Mouse (Mus musculus) ES-CJ7 (cell line): ENCODE results near the gene Selenov.

Experiments used
- DNase-seq: peaks from one replicate; pipeline ENCODE4 v3.0.0; 2011; ENCODE audit warnings: low read depth, low spot score

Gene Selenov

DNA sequence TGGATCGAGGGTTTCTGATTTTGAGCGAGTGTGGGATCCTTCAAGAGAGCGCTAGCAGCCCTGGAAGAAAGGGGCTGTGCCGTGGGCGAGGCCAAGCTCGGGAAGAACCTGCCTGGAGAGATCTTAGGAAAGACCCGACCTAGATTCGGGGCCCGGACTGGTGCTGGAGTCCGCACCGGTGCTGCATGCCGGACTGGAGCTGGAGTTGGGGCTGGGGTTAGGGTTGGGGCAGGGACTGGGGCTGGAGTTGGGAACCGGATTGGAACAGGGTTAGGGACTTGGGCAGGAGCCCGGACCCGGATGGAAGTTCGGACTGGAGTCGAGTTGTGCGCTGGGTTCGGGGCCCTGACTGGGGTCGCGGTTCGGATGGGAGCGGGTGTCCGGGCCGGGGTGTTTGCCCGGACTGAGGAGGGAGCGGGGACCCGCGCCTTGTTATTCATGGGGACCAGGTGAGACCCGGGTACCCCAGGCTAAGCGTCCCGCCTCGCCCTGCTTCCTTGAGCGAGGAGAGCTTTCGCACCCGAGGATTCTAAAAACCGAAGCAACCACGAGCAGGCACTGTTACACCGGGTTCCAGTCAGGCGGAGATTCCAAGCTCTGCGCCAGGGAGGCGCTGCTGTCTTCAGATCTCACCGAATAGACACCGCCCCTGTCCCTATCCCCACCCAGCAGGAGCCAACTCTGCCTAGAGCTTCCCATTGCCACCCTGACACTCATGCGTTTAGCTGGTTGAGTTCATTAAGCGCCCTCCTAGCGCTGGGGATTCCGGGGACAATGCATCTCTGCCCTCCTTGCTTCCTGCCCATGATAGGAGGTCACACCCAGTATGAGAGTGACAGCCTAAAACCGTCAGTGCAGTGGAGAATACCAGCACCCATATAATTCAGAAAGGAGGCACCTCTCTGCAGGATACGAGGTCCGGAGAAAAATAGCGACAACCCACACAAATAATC, at the start of gene Selenov:
Gene Selenov (minus strand): TSS at position 549 of the 953 bp plus-strand sequence.
- DNase-seq = peak; percentile 83

DNA sequence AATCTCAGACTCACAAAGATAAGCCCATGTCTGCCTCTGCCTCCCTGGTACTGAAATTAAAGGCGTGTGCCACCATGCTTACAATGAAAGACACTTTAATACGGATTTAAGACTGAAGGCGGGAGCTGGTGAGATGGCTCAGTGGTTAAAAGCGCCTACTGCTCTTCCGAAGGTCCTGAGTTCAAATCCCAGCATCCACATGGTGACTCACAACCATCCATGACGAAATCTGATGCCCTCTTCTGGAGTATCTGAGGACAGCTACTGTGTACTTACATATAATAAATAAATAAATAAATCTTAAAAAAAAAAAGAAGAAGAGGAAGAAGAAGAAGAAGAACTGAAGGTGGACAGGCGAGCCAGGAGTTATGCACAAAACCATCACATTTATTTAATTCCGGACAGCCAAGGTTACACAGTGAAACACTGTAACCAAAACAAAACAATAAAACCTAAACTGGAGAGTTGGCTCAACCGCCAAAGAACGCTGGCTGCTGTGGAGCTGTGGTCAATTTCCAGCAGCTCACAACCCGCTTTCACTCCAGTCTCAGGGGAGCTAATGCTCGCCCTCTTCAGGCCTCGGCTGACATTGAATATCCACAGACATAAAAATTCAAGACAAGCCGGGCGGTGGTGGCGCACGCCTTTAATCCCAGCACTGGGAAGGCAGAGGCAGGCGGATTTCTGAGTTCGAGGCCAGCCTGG, 48.4 kb upstream of the Selenov start:
- DNase-seq = peak; percentile 92

DNA sequence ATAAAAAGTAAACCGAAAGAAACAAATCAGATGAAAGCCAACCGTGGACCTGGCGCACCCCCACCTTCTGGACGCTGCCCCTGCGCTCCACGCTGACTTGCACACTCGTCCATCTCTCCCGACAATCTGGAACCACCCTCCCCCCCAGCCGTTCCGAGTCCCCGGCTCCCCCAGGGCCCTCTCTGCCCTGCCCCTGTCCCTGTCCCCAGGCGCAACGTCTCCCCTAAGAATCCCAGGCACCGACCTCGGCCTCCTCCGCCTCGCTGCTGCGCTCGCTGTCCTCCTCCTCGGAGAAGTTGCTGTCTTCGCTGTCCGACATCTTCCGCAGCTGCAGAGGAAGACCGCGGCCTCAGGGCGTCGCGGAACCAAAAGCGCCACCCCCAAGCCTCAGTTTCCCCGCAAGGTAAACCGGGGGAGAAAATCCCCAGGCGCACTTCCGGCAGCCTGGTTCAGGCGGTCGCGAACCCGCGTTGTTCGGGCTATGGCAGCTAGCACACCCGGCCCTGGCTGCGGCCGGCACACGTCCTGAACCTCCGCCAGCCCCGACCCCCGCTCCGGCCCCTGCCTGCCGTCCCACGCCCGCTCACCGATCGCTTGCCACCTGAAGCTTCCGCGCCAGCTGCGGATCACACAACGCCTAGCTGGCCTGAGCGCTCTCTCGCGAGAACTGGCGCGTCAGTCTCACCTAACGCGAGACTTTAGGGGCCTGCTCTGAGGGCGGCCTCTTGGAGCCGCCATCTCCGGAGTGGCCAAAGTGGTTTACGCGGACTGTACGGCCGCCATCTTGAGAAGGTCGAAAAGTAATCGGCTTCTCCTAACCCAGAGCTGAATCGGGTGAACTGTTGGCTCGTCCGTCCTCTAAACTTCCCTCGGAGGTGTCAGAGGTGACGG, 47.4 kb upstream of the Selenov start, which contains the start of gene Supt5:
Gene Supt5 (minus strand): TSS at position 639 of the 891 bp plus-strand sequence.
- peak; percentile 99 for DNase-seq

DNA sequence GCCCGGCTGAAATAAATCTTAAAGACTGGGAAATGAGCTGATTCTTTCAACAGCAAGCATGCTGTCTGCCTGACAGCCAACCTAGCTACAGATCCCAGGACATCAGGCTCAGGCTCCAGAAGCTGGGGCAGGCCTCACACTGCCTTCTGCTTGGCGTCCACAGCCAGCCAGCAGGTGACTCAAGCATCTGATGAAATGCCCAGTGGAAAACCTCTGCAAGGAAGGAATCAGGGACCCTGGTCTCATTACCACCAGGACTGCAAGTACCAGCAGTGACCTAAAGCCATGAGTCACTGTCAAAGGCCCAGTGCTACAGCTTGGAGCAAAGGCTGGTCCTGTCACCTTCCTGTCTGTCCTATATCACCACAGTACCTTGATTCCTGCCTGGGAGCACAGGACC, 44.5 kb upstream of the Selenov start:
- no peak for DNase-seq

DNA sequence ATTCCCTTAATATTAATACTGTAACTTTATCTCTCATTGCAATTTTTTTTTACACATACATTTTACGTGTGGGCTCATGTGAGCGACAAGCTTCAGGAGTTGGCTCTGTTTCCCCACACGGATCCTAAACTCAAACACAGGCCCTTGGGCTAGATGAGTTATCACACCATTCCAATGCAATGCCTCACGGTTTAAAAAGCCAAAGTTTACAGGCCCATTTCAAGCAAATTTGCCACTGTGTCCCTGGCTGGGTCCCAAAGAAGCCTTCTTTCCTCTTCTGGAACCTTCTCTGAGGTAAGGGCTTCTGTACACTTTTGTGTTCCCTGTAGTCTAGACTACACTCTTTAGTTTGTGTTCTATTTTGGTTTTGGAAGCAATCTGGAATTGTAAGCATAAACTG, 43.5 kb upstream of the Selenov start:
- no peak for DNase-seq

DNA sequence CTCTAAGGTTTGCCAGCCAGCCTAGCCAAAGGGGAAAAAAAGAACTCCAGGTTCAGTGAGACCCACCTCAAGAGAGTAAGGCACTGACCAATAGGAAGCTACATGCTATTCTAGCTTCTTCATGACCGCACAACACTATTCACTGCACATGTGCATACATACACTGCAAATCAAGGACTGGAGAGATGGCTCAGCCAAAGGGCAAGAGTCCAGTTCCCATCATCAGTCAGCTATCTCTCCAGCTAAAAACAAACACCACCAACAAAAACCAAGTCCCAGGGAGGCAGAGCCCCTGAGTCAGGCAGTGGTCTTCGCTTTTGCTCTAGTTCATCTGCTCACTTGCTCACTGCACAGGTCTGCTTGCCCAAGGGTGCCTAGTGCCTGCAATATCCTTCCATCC, 37.3 kb upstream of the Selenov start:
- DNase-seq = no peak

DNA sequence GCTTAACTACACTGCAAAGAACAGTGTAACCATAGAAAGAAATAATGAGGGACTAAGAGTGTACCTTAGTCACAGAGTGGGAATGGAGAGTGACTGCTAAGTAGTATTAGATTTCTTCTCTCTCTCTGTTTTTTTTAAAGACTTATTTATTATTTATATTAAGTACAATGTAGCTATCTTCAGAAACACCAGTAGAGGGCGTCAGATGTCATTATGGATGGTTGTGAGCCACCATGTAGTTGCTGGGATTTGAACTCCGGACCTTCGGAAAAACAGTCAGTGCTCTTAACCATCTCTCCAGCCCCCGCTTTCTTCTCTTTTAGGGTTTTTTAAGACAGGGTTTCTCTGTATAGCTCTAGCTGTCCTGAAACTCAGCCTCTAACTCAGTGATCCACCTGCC, 35.5 kb upstream of the Selenov start:
- no peak for DNase-seq

DNA sequence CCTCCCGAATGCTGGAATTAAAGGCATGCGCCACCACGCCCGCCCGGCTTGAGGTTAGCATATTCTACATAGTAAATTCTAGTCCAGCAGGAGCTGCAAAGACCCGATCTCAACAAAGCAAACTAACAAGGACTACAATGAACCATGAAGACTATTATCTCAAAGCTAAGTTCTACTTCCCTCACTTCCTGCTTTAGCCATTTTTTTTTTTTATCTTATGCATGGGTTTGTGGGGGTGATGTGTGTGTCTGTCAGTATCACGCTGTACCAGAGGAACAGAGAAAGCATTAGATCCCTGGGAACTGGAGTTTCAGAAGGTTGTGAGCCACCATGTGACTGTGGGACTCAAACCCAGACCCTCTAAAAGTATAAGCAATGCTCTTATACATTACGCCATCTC, 34.3 kb upstream of the Selenov start:
- DNase-seq = no peak

DNA sequence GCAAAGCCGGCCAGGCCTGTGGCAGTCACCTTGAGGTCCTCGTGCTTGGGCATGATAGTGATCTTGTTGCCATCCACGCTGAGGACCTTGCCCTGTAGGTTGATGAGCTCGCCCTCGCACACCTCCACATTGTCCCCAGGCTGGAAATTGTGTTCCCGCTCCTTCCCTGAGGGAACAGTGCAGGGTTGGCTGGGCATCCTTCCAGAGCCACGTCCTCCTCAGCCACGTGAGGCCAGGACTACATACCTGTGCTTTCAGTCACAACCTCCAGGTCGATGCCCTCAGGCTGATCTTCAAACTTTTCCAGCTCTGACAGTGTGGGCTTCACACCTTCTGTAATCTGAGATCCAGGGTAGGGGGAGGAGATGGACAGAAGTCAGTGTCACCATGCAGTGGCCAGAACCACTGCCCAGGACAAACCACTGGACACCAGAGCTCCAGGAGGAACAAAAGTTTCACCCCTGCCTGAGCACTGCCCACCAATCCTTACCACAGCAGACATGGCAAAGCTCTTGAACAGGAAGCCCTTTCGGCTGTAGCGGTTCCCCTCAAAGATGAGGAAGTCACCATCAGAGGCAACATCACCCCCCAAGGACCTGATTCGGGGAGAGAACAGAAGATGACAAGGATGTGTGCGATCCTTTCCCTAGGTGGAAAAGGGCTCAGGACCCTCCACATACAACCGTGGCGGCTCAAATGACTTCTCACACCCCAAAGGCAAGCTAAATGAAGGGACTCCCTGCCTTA, 31.2 kb upstream of the Selenov start:
- no peak for DNase-seq

DNA sequence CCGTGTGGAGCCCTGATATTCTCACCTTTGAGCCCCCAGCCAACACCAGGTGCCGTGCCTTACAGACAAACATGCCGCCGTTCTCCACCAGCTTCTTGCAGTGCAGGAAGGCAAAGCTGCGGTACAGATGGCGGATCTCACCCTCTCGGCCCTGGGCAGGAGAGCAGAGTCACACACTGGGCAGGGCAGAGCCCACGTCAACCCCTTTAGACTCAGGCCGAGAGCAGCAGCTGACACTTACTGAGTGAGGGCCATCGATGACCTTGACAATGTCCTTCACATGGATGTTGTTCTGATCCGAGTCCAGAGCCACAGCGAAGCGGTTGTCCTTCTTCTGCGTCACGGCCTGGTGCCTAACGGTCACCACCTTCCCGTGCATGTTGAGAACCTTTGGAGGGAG, 27.7 kb upstream of the Selenov start:
- no peak for DNase-seq

DNA sequence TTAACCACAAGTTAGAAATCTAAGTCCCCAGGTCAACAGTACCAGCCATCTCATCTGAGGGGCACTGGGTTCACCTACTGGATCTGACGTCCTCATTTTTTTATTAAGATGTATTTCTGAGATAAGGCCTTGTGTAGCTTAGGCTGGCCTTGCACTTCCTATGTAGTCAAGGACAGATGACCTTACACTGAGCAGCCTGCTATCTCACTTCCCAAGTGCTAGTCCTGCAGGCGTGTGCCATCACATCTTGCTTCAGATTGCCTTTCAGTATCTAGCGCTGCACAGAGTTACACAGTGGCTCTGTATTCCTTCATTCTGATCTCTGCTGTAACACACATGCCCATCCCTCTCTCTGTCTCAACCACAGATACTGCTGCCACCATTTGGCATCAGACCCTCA, 27.1 kb upstream of the Selenov start:
- no peak for DNase-seq

DNA sequence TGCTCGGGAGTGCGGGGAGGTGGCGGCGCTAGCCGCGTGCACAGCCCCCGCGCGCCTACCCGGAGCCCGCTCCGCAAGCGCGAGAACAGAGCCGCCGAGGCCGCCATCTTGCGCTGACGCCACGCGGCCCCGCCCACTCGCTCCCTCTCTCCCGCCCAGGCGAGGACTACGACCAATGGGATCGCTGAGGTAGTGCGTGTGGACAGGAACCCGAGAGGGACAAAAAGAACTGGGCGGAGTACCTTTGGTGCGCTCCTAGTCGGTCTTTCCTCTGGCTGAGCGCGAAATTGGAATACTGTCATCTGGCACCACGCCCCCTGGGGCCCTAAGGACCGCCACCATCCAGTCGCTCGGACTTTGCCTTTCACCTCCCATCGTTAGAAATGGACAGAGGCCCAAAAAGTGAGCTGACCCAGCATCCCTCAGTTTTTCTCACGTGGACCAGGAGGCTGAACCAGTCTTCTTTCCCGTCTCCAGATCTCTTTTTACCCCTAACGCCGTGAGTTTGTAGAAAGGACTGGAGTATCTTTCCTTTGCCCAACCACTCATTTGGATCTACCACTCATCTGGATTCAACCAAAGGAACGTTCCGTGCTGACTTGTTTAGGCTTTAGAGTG, 21.0 kb upstream of the Selenov start, which contains the start of gene Timm50:
Gene Timm50 (minus strand): TSS at position 147 of the 618 bp plus-strand sequence.
- peak; percentile 98 for DNase-seq

DNA sequence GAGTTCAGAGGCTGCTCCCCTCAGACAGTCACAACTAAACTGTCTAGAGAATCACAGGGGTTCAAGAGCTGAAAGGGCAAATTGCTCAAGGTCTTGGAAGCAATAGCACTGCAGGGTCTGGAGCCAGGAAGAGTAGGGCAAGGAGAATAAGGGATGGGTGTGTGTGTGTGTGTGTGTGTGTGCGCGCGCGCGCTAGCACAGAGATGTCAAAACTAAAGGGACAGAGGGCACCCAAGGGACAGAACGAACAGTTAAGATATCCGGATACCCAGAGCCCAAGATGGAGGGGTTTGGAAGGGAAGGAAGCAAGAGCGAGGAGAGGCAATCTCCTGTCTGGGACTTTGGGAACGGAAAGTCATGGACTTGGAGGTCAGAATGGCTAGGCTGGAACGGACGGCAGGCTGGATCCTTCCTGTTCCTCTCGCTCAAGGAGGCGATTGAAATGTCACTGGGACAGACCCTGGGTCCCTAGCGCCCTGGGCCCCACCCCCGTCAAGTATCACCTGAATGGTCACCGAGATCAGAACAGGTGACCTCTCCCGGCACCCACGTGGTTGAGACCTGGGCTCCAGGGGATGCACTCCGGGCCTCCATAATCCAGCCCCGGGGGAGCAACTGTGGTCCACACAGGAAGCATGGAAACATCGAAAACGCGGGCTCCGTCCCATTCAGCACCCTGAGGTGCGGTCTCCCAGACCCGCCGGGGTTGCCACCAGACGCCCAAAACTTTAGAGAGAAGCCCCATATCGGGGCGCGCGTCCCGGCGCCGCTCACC, 20.4 kb upstream of the Selenov start:
- peak; percentile 54 for DNase-seq

DNA sequence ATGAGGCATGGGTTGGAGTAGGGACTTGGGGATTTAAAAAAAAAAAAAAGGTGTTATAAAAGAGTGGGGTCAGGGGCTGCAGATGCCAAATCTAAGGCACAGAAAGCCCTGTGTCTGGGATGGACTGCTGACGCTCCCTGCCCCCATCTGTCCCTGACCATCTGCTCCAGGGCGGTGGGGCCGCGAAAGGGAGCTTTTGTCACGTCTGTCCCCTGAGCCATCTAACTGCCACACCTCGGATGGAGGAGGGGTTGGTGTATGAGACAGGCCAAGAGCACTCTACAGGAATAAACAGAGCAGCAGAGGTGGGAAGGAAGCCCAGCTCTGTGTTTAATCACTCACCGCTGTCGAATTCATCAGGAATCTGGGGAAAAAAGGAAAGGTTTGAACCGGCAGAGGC, 18.8 kb upstream of the Selenov start:
- DNase-seq = no peak

DNA sequence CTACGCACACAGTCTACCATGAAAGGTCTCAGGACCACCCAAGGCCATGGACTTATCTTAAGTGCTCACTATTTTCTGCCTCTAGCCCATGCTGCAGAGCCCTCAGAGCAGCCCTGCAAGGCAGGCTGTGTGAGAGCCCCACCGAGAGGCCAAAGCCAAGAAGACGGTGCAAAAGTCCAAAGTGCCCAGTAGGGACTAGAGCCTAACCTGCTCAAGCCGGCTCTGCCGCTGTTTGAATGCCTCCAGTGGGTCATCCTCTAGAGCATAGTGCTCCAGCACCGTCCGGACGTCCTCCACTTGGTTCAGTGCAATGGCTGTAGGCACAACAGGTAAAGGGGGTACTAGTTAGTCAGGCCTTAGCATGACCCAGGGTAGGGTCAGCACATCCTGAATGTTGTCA, 15.2 kb upstream of the Selenov start:
- DNase-seq = no peak

DNA sequence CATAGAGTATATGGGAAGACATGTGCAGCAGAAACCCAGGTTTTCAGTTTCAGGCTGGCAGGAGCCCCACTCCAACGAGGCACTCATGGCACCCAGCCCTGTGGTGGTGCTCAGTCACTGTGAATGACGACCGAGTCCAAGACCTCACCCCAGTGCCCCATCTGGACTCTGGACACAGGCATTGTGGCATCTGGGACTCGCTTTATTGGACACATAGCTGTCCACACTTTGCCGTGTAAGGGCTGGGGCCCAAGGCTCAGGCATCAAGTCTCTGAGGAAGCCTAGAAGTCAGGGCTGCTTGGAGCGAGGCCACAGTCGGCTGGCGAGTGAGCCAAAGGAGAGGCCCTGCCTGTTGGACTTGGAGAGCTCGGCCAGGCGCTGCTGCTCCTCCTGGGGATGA, 14.7 kb upstream of the Selenov start:
- no peak for DNase-seq

DNA sequence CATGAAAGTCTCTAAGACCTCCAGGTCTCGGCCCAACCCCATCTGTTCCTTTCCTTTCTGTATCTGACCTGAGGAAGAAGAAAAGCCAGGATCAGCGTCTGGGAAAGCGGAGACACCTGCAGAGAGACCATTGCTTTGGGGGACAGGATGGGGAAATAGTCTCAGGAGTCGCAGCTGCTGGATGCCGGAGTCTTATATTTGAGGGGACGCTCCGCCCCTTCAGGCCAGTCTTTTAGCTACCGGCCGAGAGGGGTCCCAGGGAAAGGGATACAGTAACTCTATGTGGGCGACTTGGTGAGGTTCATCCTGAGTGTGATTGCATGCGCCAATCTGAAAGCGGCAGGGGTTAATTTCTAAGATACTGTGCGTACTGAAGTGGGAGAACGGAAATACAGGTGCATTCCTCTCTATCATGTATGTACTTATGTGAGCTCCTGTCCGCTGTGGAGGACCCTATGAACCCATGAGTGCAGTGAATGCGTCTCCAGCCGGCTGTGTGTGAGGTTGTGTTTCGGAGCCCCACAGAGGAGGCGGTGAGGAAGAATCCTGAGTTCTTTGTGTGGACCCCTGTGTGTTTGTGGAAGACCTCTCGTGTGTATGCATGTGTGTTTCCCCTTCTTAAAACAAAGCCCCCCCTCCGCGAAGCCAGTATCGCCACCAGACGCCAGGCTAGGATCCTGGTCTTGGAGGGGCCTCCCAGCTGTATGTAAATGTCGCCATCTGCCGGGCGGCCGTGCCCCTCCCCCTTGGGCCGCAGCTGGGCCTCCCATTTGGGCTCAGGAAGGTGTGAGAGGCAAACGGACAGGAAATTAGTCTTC, 10.8 kb upstream of the Selenov start, which contains the start of gene Dll3:
Gene Dll3 (minus strand): TSS at position 623 of the 818 bp plus-strand sequence.
- DNase-seq = peak; percentile 60

DNA sequence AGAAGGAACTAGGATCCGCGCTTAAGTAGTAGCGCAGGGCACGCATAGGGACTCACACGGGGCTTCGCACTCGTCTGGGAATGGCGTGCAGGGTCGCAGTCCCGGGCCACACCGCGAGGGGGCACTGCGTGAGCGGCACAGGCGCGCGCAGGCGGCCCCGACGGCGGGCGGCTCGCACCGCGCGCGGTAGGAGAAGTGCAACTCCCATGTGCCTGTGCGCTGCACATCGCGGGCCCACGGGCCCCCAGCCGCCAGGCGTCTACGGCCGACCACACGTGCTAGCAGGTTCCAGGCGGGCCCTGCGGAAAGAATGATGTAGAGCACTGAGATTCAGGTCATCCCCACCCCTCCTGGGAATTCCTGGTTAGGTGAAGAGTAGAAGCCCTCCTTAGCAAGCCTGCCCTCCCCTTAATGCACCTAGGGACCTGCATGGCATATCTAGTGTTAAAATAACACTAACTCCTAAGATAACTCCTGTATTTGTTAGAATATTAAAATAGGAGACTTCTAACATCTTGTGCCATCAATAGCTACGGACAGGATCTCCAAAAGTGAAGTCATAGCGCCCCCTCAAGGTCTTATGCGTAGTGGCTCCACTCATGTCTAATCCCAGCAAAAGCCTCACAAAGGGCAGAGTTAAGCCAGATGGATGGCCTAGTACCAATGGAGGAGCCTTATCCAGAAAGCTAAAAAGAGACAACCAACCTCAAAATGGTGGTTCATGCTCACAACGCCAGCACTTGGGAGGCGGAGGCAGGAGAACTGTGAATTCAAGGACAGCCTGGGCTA, 8.0 kb upstream of the Selenov start:
- DNase-seq = peak; percentile 93
